Mouse (Mus musculus) liver, embryonic 12.5 days (tissue): ENCODE data around the gene Ksr2. TPM values are rescaled to one million over a fixed set of nuclear protein-coding genes. Genes with fewer than 3 reads are reported as not detected.

Source experiments
- ATAC-seq: fragments of 200-750 bp; cut with Nextera tagmentation; 2 replicates; pipeline ENCODE4 v1.8.0; 2017; ENCODE audit warnings: moderate number of reproducible peaks, mild to moderate bottlenecking, moderate library complexity
- H3K27ac ChIP-seq: fragments of 300-500 bp; sonication (generic); 2 replicates; pipeline ENCODE4 v1.5.1; 2016; ENCODE audit warnings: mild to moderate bottlenecking
- H3K27me3 ChIP-seq: fragments of 300-500 bp; sonication (generic); replicated peaks from 2 replicates; pipeline ENCODE4 v1.6.1; 2016; ENCODE audit warnings: mild to moderate bottlenecking, moderate library complexity
- H3K36me3 ChIP-seq: fragments of 300-500 bp; sonication (generic); 2 replicates; pipeline ENCODE4 v1.6.1; 2016; ENCODE audit warnings: mild to moderate bottlenecking, moderate library complexity
- H3K4me1 ChIP-seq: fragments of 300-500 bp; sonication (generic); 2 replicates; pipeline ENCODE4 v1.6.1; 2016
- H3K4me2 ChIP-seq: fragments of 300-500 bp; sonication (generic); 2 replicates; pipeline ENCODE4 v1.6.1; 2016; ENCODE audit warnings: mild to moderate bottlenecking, moderate library complexity
- H3K4me3 ChIP-seq: fragments of 300-500 bp; sonication (generic); 2 replicates; pipeline ENCODE4 v1.5.1; 2016; ENCODE audit warnings: mild to moderate bottlenecking, moderate library complexity
- H3K9ac ChIP-seq: fragments of 300-500 bp; sonication (generic); 2 replicates; pipeline ENCODE4 v1.6.1; 2016; ENCODE audit warnings: mild to moderate bottlenecking, moderate library complexity
- H3K9me3 ChIP-seq: fragments of 300-500 bp; sonication (generic); replicated peaks from 2 replicates; pipeline ENCODE4 v1.6.1; 2016; ENCODE audit warnings: mild to moderate bottlenecking, moderate library complexity
- WGBS: fragments of 180-500 bp; shearing (Covaris S2); methylation state at CpG from one replicate; pipeline ENCODE4 v1.1.7; 2016; ENCODE audit not compliant: insufficient replicate concordance; 5-methylcytosine and 5-hydroxymethylcytosine counted together
- polyA plus RNA-seq: library from polyadenylated mRNA; unstranded; fragments of >200 nt; fragmentation: Nextera tagmentation; extraction: Ambion mirVana; gene quantifications from 2 replicates; pipeline ENCODE4 v1.2.1, GENCODE M21; 2016

Ksr2 gene
- polyA plus RNA-seq, 1 experiment from 2014 or later, result not detected

- Histone ChIP-seq H3K27me3 (peaks cover 3% of the 10 kb centered on the region; the same call in 1 of the 2 replicates), H3K4me2 (no peak overlapping the region), H3K9me3 (0 out of 2 replicates have a peak, but pooled peaks cover 5% of the 10 kb centered on the region), H3K4me3 (no peak overlapping the region), H3K4me1 (no peaks in the 10 kb centered on the region), H3K9ac (no peak overlapping the region), H3K27ac (no peak overlapping the region), H3K36me3 (no peaks in the 10 kb centered on the region)
- WGBS, result 73% methylated on average over 8 of the region's 8 CpGs
- no peak for ATAC-seq
These were observed 270.7 kb downstream of the Ksr2 start for GRCm38 (mm10) chr5:117684491-117684890.

- 26% methylated on average over 4 of the region's 4 CpGs for WGBS
- Histone ChIP-seq H3K9me3 (0 out of 2 replicates have a peak, but pooled peaks cover 5% of the 10 kb centered on the region), H3K27me3 (peaks cover 3% of the 10 kb centered on the region; the same call in 1 of the 2 replicates), H3K36me3 (no peaks in the 10 kb centered on the region), H3K9ac (no peak overlapping the region), H3K4me1 (no peaks in the 10 kb centered on the region), H3K4me3 (no peak overlapping the region), H3K4me2 (no peak overlapping the region), H3K27ac (no peak overlapping the region)
- no peak for ATAC-seq
These were observed 274.1 kb downstream of the Ksr2 start for GRCm38 (mm10) chr5:117687770-117688352.

- no peak for ATAC-seq
- H3K4me3 ChIP-seq, result no peak overlapping the region
- 17% methylated on average over 3 of the region's 3 CpGs for WGBS
These were observed 274.9 kb downstream of the Ksr2 start for GRCm38 (mm10) chr5:117688738-117689137.

GRCm38 (mm10) chr5:117689840-117690239 is 276.0 kb downstream of the Ksr2 start:
- 56% methylated on average over 8 of the region's 8 CpGs for WGBS
- H3K27me3 ChIP-seq, result peaks cover 3% of the 10 kb centered on the region; the same call in 1 of the 2 replicates
- no peak overlapping the region for H3K27ac ChIP-seq
- no peaks in the 10 kb centered on the region for H3K36me3 ChIP-seq
- no peak for ATAC-seq
- H3K9ac ChIP-seq, result no peak overlapping the region
- no peak overlapping the region for H3K4me2 ChIP-seq
- no peaks in the 10 kb centered on the region for H3K4me1 ChIP-seq
- H3K4me3 ChIP-seq, result no peak overlapping the region
- H3K9me3 ChIP-seq, result peaks cover 7% of the 10 kb centered on the region

More at GRCm38 (mm10) chr5:117688738-117689137, 274.9 kb downstream of the Ksr2 start:
- Histone ChIP-seq H3K4me1 (no peaks in the 10 kb centered on the region), H3K4me2 (no peak overlapping the region), H3K9me3 (peaks cover 10% of the 10 kb centered on the region), H3K27me3 (peaks cover 3% of the 10 kb centered on the region; the same call in 1 of the 2 replicates), H3K27ac (no peak overlapping the region), H3K9ac (no peak overlapping the region), H3K36me3 (no peaks in the 10 kb centered on the region)

- Histone ChIP-seq H3K9me3 (peaks cover 7% of the 10 kb centered on the region), H3K4me3 (no peak overlapping the region), H3K36me3 (no peaks in the 10 kb centered on the region), H3K4me2 (no peak overlapping the region), H3K27me3 (peaks cover 3% of the 10 kb centered on the region; the same call in 1 of the 2 replicates), H3K27ac (no peak overlapping the region), H3K4me1 (no peaks in the 10 kb centered on the region), H3K9ac (no peak overlapping the region)
- ATAC-seq, result no peak
- WGBS, result 69% methylated on average over 7 of the region's 7 CpGs
These were observed 277.5 kb downstream of the Ksr2 start for GRCm38 (mm10) chr5:117691271-117691670.

GRCm38 (mm10) chr5:117693557-117693956 is 279.8 kb downstream of the Ksr2 start:
- no peaks in the 10 kb centered on the region for H3K27me3 ChIP-seq
- 51% methylated on average over 3 of the region's 3 CpGs for WGBS
- no peak for ATAC-seq
- H3K4me3 ChIP-seq, result no peak overlapping the region
- no peaks in the 10 kb centered on the region for H3K36me3 ChIP-seq
- no peak overlapping the region for H3K4me2 ChIP-seq
- H3K4me1 ChIP-seq, result no peaks in the 10 kb centered on the region
- H3K9ac ChIP-seq, result no peak overlapping the region
- H3K9me3 ChIP-seq, result peaks cover 7% of the 10 kb centered on the region
- no peak overlapping the region for H3K27ac ChIP-seq

GRCm38 (mm10) chr5:117694632-117695031 is 280.8 kb downstream of the Ksr2 start:
- ATAC-seq, result no peak
- WGBS, result 40% methylated on average over 11 of the region's 11 CpGs
- H3K4me1 ChIP-seq, result no peaks in the 10 kb centered on the region

GRCm38 (mm10) chr5:117696366-117696765 is 282.6 kb downstream of the Ksr2 start:
- Histone ChIP-seq H3K9me3 (peaks cover 7% of the 10 kb centered on the region), H3K36me3 (no peaks in the 10 kb centered on the region), H3K27me3 (no peaks in the 10 kb centered on the region), H3K9ac (no peak overlapping the region), H3K4me2 (no peak overlapping the region), H3K4me3 (no peak overlapping the region), H3K4me1 (no peaks in the 10 kb centered on the region), H3K27ac (no peak overlapping the region)
- no peak for ATAC-seq
- WGBS, result 75% methylated on average over 8 of the region's 8 CpGs

More at GRCm38 (mm10) chr5:117694632-117695031, 280.8 kb downstream of the Ksr2 start:
- no peaks in the 10 kb centered on the region for H3K27me3 ChIP-seq
- H3K9me3 ChIP-seq, result peaks cover 7% of the 10 kb centered on the region
- H3K4me3 ChIP-seq, result no peak overlapping the region
- H3K4me2 ChIP-seq, result no peak overlapping the region
- no peak overlapping the region for H3K27ac ChIP-seq
- H3K36me3 ChIP-seq, result no peaks in the 10 kb centered on the region
- no peak overlapping the region for H3K9ac ChIP-seq

- no peak overlapping the region for H3K9ac ChIP-seq
- no peaks in the 10 kb centered on the region for H3K36me3 ChIP-seq
- no peaks in the 10 kb centered on the region for H3K4me1 ChIP-seq
- no peaks in the 10 kb centered on the region for H3K27me3 ChIP-seq
- no peak overlapping the region for H3K4me2 ChIP-seq
- 64% methylated on average over 6 of the region's 6 CpGs for WGBS
- no peak for ATAC-seq
- H3K27ac ChIP-seq, result no peak overlapping the region
- H3K9me3 ChIP-seq, result peaks cover 7% of the 10 kb centered on the region
- no peak overlapping the region for H3K4me3 ChIP-seq
These were observed 283.8 kb downstream of the Ksr2 start for GRCm38 (mm10) chr5:117697589-117697988.

GRCm38 (mm10) chr5:117704371-117704770 is 290.6 kb downstream of the Ksr2 start:
- ATAC-seq, result no peak
- Histone ChIP-seq H3K27ac (no peak overlapping the region), H3K9me3 (0 out of 2 replicates have a peak, but pooled peaks cover 5% of the 10 kb centered on the region), H3K4me1 (no peaks in the 10 kb centered on the region), H3K9ac (no peak overlapping the region), H3K4me2 (no peak overlapping the region), H3K4me3 (no peak overlapping the region), H3K27me3 (no peaks in the 10 kb centered on the region), H3K36me3 (no peaks in the 10 kb centered on the region)
- WGBS, result 70% methylated on average over 9 of the region's 9 CpGs

- ATAC-seq, result no peak
- WGBS, result 41% methylated on average over 11 of the region's 11 CpGs
- Histone ChIP-seq H3K9me3 (0 out of 2 replicates have a peak, but pooled peaks cover 5% of the 10 kb centered on the region), H3K27me3 (no peaks in the 10 kb centered on the region), H3K4me3 (no peak overlapping the region), H3K9ac (no peak overlapping the region), H3K4me1 (no peaks in the 10 kb centered on the region), H3K4me2 (no peak overlapping the region), H3K36me3 (no peaks in the 10 kb centered on the region), H3K27ac (no peak overlapping the region)
These were observed 292.8 kb downstream of the Ksr2 start for GRCm38 (mm10) chr5:117706633-117707032.

GRCm38 (mm10) chr5:117709306-117709705 is 295.5 kb downstream of the Ksr2 start:
- H3K4me3 ChIP-seq, result no peak overlapping the region
- H3K27me3 ChIP-seq, result no peaks in the 10 kb centered on the region
- ATAC-seq, result no peak
- H3K36me3 ChIP-seq, result no peaks in the 10 kb centered on the region
- no peak overlapping the region for H3K4me2 ChIP-seq
- no peak overlapping the region for H3K9ac ChIP-seq
- H3K27ac ChIP-seq, result no peak overlapping the region
- WGBS, result 69% methylated on average over 6 of the region's 6 CpGs
- H3K4me1 ChIP-seq, result no peaks in the 10 kb centered on the region
- H3K9me3 ChIP-seq, result 0 out of 2 replicates have a peak, but pooled peaks cover 5% of the 10 kb centered on the region
